Mouse (Mus musculus): ENCODE data around the gene Hoxc9. TPM values are rescaled to one million over a fixed set of nuclear protein-coding genes. Genes with fewer than 3 reads are reported as not detected.

The Hoxc9 gene
- polyA plus RNA-seq, 1 experiment, result not detected

- TF ChIP-seq POLR2A (IDR thresholded peaks at IDR 0.05; ENCODE audit: borderline replicate concordance, extremely low read depth, insufficient read depth, insufficient read length, poor library complexity, severe bottlenecking) (no peak), CTCF (IDR thresholded peaks at IDR 0.05; ENCODE audit: borderline replicate concordance, extremely low read depth, insufficient read depth, insufficient read length) (no peak)
- no peak for DNase-seq (ENCODE audit: low read depth)
Measured at GRCm38 (mm10) chr15:102996548-102996947, 20.3 kb downstream of the Hoxc9 start.

- TF ChIP-seq CTCF (IDR thresholded peaks at IDR 0.05; ENCODE audit: borderline replicate concordance, extremely low read depth, insufficient read depth, insufficient read length) (no peak), POLR2A (IDR thresholded peaks at IDR 0.05; ENCODE audit: borderline replicate concordance, extremely low read depth, insufficient read depth, insufficient read length, poor library complexity, severe bottlenecking) (no peak)
- DNase-seq (ENCODE audit: low read depth), result no peak
Measured at GRCm38 (mm10) chr15:102997431-102997830, 21.2 kb downstream of the Hoxc9 start.

- TF ChIP-seq CTCF (IDR thresholded peaks at IDR 0.05; ENCODE audit: borderline replicate concordance, extremely low read depth, insufficient read depth, insufficient read length), result no peak
- no peak for TF ChIP-seq POLR2A (IDR thresholded peaks at IDR 0.05; ENCODE audit: borderline replicate concordance, extremely low read depth, insufficient read depth, insufficient read length, poor library complexity, severe bottlenecking)
- DNase-seq (ENCODE audit: low read depth), result no peak
Measured at GRCm38 (mm10) chr15:102997939-102998355, 21.7 kb downstream of the Hoxc9 start, which contains the start of gene Hoxc6. Gene Hoxc6 (plus strand): TSS chr15:102998257.

GRCm38 (mm10) chr15:102998608-102999182, 22.5 kb downstream of the Hoxc9 start:
- no peak for DNase-seq (ENCODE audit: low read depth)
- no peak for TF ChIP-seq POLR2A (IDR thresholded peaks at IDR 0.05; ENCODE audit: borderline replicate concordance, extremely low read depth, insufficient read depth, insufficient read length, poor library complexity, severe bottlenecking)
- TF ChIP-seq CTCF (IDR thresholded peaks at IDR 0.05; ENCODE audit: borderline replicate concordance, extremely low read depth, insufficient read depth, insufficient read length), result no peak

GRCm38 (mm10) chr15:102999183-102999831, 23.1 kb downstream of the Hoxc9 start:
- TF ChIP-seq CTCF (IDR thresholded peaks at IDR 0.05; ENCODE audit: borderline replicate concordance, extremely low read depth, insufficient read depth, insufficient read length), result no peak
- TF ChIP-seq POLR2A (IDR thresholded peaks at IDR 0.05; ENCODE audit: borderline replicate concordance, extremely low read depth, insufficient read depth, insufficient read length, poor library complexity, severe bottlenecking), result no peak
- DNase-seq (ENCODE audit: low read depth), result peak; percentile 84

GRCm38 (mm10) chr15:102999955-103000354, 23.7 kb downstream of the Hoxc9 start:
- TF ChIP-seq CTCF (IDR thresholded peaks at IDR 0.05; ENCODE audit: borderline replicate concordance, extremely low read depth, insufficient read depth, insufficient read length), result no peak
- no peak for TF ChIP-seq POLR2A (IDR thresholded peaks at IDR 0.05; ENCODE audit: borderline replicate concordance, extremely low read depth, insufficient read depth, insufficient read length, poor library complexity, severe bottlenecking)
- DNase-seq (ENCODE audit: low read depth), result no peak

GRCm38 (mm10) chr15:103000501-103000901, 24.3 kb downstream of the Hoxc9 start:
- no peak for DNase-seq (ENCODE audit: low read depth)
- TF ChIP-seq CTCF (IDR thresholded peaks at IDR 0.05; ENCODE audit: borderline replicate concordance, extremely low read depth, insufficient read depth, insufficient read length), result no peak
- no peak for TF ChIP-seq POLR2A (IDR thresholded peaks at IDR 0.05; ENCODE audit: borderline replicate concordance, extremely low read depth, insufficient read depth, insufficient read length, poor library complexity, severe bottlenecking)

- TF ChIP-seq POLR2A (IDR thresholded peaks at IDR 0.05; ENCODE audit: borderline replicate concordance, extremely low read depth, insufficient read depth, insufficient read length, poor library complexity, severe bottlenecking), result no peak
- no peak for TF ChIP-seq CTCF (IDR thresholded peaks at IDR 0.05; ENCODE audit: borderline replicate concordance, extremely low read depth, insufficient read depth, insufficient read length)
- DNase-seq (ENCODE audit: low read depth), result no peak
Measured at GRCm38 (mm10) chr15:103001370-103001769, 25.1 kb downstream of the Hoxc9 start.

- TF ChIP-seq CTCF (IDR thresholded peaks at IDR 0.05; ENCODE audit: borderline replicate concordance, extremely low read depth, insufficient read depth, insufficient read length) (no peak), POLR2A (IDR thresholded peaks at IDR 0.05; ENCODE audit: borderline replicate concordance, extremely low read depth, insufficient read depth, insufficient read length, poor library complexity, severe bottlenecking) (no peak)
Measured at GRCm38 (mm10) chr15:103002156-103002555, 25.9 kb downstream of the Hoxc9 start.

GRCm38 (mm10) chr15:103002821-103003448, 26.7 kb downstream of the Hoxc9 start:
- DNase-seq (ENCODE audit: low read depth), result no peak
- no peak for TF ChIP-seq POLR2A (IDR thresholded peaks at IDR 0.05; ENCODE audit: borderline replicate concordance, extremely low read depth, insufficient read depth, insufficient read length, poor library complexity, severe bottlenecking)
- TF ChIP-seq CTCF (IDR thresholded peaks at IDR 0.05; ENCODE audit: borderline replicate concordance, extremely low read depth, insufficient read depth, insufficient read length), result no peak

More at GRCm38 (mm10) chr15:103002156-103002555, 25.9 kb downstream of the Hoxc9 start:
- DNase-seq (ENCODE audit: low read depth), result no peak

GRCm38 (mm10) chr15:103005308-103005707, 29.1 kb downstream of the Hoxc9 start:
- DNase-seq (ENCODE audit: low read depth), result no peak
- no peak for TF ChIP-seq CTCF (IDR thresholded peaks at IDR 0.05; ENCODE audit: borderline replicate concordance, extremely low read depth, insufficient read depth, insufficient read length)
- no peak for TF ChIP-seq POLR2A (IDR thresholded peaks at IDR 0.05; ENCODE audit: borderline replicate concordance, extremely low read depth, insufficient read depth, insufficient read length, poor library complexity, severe bottlenecking)

Measured in brain, embryonic 14.5 days (tissue).